Mouse (Mus musculus): Measurements from ENCODE around the gene Tmem120b. TPM values are rescaled to one million over a fixed set of nuclear protein-coding genes. Genes with fewer than 3 reads are reported as not detected.
"Not testable (repeated sequence)": the region's sequence is repeated elsewhere in the genome, so short reads cannot be mapped to it uniquely, and the experiment has no call there.

The Tmem120b gene
- polyA plus RNA-seq, 1 experiment from 2014 or later, result 25.8 TPM

- H3K36me3 ChIP-seq (replicated peaks), result no peaks in the 10 kb centered on the region
- H3K4me2 ChIP-seq, result no peak overlapping the region
- no peaks in the 10 kb centered on the region for H3K9me3 ChIP-seq (replicated peaks)
- H3K27ac ChIP-seq (replicated peaks), result no peak overlapping the region
- peaks cover 7% of the 10 kb centered on the region; the same call in 1 of the 2 replicates for H3K4me1 ChIP-seq (replicated peaks)
- no peak for ATAC-seq (ENCODE audit: insufficient read depth)
- no peak overlapping the region for H3K9ac ChIP-seq
- 0 out of 2 replicates have a peak, but pooled peaks cover under 1% of the 10 kb centered on the region for H3K27me3 ChIP-seq
- WGBS (ENCODE audit: insufficient replicate concordance), result 76% methylated on average over 5 of the region's 5 CpGs
- H3K4me3 ChIP-seq (replicated peaks), result no peak overlapping the region
Measured at GRCm38 (mm10) chr5:123051736-123052135, 16.5 kb upstream of the Tmem120b start.

GRCm38 (mm10) chr5:123057366-123058250, 10.6 kb upstream of the Tmem120b start:
- ATAC-seq (ENCODE audit: insufficient read depth), result peak; percentile 96
- 7% methylated on average over 48 of the region's 48 CpGs for WGBS (ENCODE audit: insufficient replicate concordance)
- peak overlapping the region; percentile 83 for H3K27ac ChIP-seq (replicated peaks)
- no peaks in the 10 kb centered on the region for H3K9me3 ChIP-seq (replicated peaks)
- H3K4me1 ChIP-seq (replicated peaks), result peaks cover 35% of the 10 kb centered on the region
- no peaks in the 10 kb centered on the region for H3K27me3 ChIP-seq
- H3K4me2 ChIP-seq, result peak overlapping the region; percentile 75
- H3K9ac ChIP-seq, result peak overlapping the region; percentile 59
- peak overlapping the region; percentile 66 for H3K4me3 ChIP-seq (replicated peaks)
- H3K36me3 ChIP-seq (replicated peaks), result no peaks in the 10 kb centered on the region

GRCm38 (mm10) chr5:123058251-123059102, 9.7 kb upstream of the Tmem120b start:
- Histone ChIP-seq H3K9me3 (replicated peaks) (no peaks in the 10 kb centered on the region), H3K4me2 (peak overlapping the region; percentile 75), H3K4me3 (replicated peaks) (peak overlapping the region; percentile 66), H3K36me3 (replicated peaks) (no peaks in the 10 kb centered on the region), H3K27ac (replicated peaks) (peak overlapping the region; percentile 83), H3K9ac (peak overlapping the region; percentile 59), H3K4me1 (replicated peaks) (peaks cover 35% of the 10 kb centered on the region), H3K27me3 (no peaks in the 10 kb centered on the region)
- WGBS (ENCODE audit: insufficient replicate concordance), result 17% methylated on average over 16 of the region's 16 CpGs
- ATAC-seq (ENCODE audit: insufficient read depth), result no peak; the same call in 1 of the 2 replicates

- no peaks in the 10 kb centered on the region for H3K36me3 ChIP-seq (replicated peaks)
- WGBS (ENCODE audit: insufficient replicate concordance), result 36% methylated on average over 14 of the region's 14 CpGs
- no peak overlapping the region for H3K9ac ChIP-seq
- peaks cover 39% of the 10 kb centered on the region for H3K4me1 ChIP-seq (replicated peaks)
- H3K27ac ChIP-seq (replicated peaks), result 0 out of 2 replicates have a peak overlapping the region, but pooled peaks have one; percentile 83
- H3K27me3 ChIP-seq, result no peaks in the 10 kb centered on the region
- ATAC-seq (ENCODE audit: insufficient read depth), result no peak
- no peak overlapping the region for H3K4me3 ChIP-seq (replicated peaks)
- H3K9me3 ChIP-seq (replicated peaks), result no peaks in the 10 kb centered on the region
- H3K4me2 ChIP-seq, result 0 out of 2 replicates have a peak overlapping the region, but pooled peaks have one; percentile 25
Measured at GRCm38 (mm10) chr5:123059757-123060520, 8.3 kb upstream of the Tmem120b start.

GRCm38 (mm10) chr5:123060706-123061401, 7.4 kb upstream of the Tmem120b start:
- 70% methylated on average over 9 of the region's 9 CpGs for WGBS (ENCODE audit: insufficient replicate concordance)
- no peak for ATAC-seq (ENCODE audit: insufficient read depth)
- Histone ChIP-seq H3K9ac (no peak overlapping the region), H3K27ac (replicated peaks) (0 out of 2 replicates have a peak overlapping the region, but pooled peaks have one; percentile 24), H3K4me1 (replicated peaks) (peaks cover 39% of the 10 kb centered on the region), H3K4me3 (replicated peaks) (no peak overlapping the region), H3K4me2 (no peak overlapping the region), H3K27me3 (no peaks in the 10 kb centered on the region), H3K9me3 (replicated peaks) (no peaks in the 10 kb centered on the region), H3K36me3 (replicated peaks) (no peaks in the 10 kb centered on the region)

GRCm38 (mm10) chr5:123061402-123061749, 6.8 kb upstream of the Tmem120b start:
- not testable (repeated sequence) for H3K27me3 ChIP-seq; H3K9ac ChIP-seq; H3K4me2 ChIP-seq; H3K4me3 ChIP-seq (replicated peaks); H3K9me3 ChIP-seq (replicated peaks); H3K36me3 ChIP-seq (replicated peaks); ATAC-seq (ENCODE audit: insufficient read depth); H3K27ac ChIP-seq (replicated peaks)
- peaks cover 39% of the 10 kb centered on the region for H3K4me1 ChIP-seq (replicated peaks)
- WGBS (ENCODE audit: insufficient replicate concordance), result 56% methylated on average over 6 of the region's 6 CpGs

- no peaks in the 10 kb centered on the region for H3K9me3 ChIP-seq (replicated peaks)
- 74% methylated on average over 3 of the region's 3 CpGs for WGBS (ENCODE audit: insufficient replicate concordance)
- H3K4me1 ChIP-seq (replicated peaks), result peaks cover 42% of the 10 kb centered on the region
- H3K4me3 ChIP-seq (replicated peaks), result no peak overlapping the region
- ATAC-seq (ENCODE audit: insufficient read depth), result no peak
- no peaks in the 10 kb centered on the region for H3K36me3 ChIP-seq (replicated peaks)
- H3K9ac ChIP-seq, result no peak overlapping the region
- H3K4me2 ChIP-seq, result no peak overlapping the region
- no peak overlapping the region for H3K27ac ChIP-seq (replicated peaks)
- no peaks in the 10 kb centered on the region for H3K27me3 ChIP-seq
Measured at GRCm38 (mm10) chr5:123063141-123063540, 5.1 kb upstream of the Tmem120b start.

- no peaks in the 10 kb centered on the region for H3K36me3 ChIP-seq (replicated peaks)
- peaks cover 35% of the 10 kb centered on the region for H3K4me1 ChIP-seq (replicated peaks)
- no peak overlapping the region for H3K4me3 ChIP-seq (replicated peaks)
- no peaks in the 10 kb centered on the region for H3K9me3 ChIP-seq (replicated peaks)
- no peak for ATAC-seq (ENCODE audit: insufficient read depth)
- H3K27me3 ChIP-seq, result no peaks in the 10 kb centered on the region
- H3K27ac ChIP-seq (replicated peaks), result no peak overlapping the region
- 25% methylated on average over 6 of the region's 6 CpGs for WGBS (ENCODE audit: insufficient replicate concordance)
- no peak overlapping the region for H3K4me2 ChIP-seq
- H3K9ac ChIP-seq, result no peak overlapping the region
Measured at GRCm38 (mm10) chr5:123064207-123064606, 4.0 kb upstream of the Tmem120b start.

- no peak overlapping the region for H3K4me3 ChIP-seq (replicated peaks)
- peak; percentile 80 for ATAC-seq (ENCODE audit: insufficient read depth)
- H3K4me1 ChIP-seq (replicated peaks), result peaks cover 17% of the 10 kb centered on the region
- 0 out of 2 replicates have a peak overlapping the region, but pooled peaks have one; percentile 12 for H3K27ac ChIP-seq (replicated peaks)
- H3K9me3 ChIP-seq (replicated peaks), result no peaks in the 10 kb centered on the region
- H3K4me2 ChIP-seq, result no peak overlapping the region
- H3K9ac ChIP-seq, result no peak overlapping the region
- no peaks in the 10 kb centered on the region for H3K36me3 ChIP-seq (replicated peaks)
- 12% methylated on average over 6 of the region's 6 CpGs for WGBS (ENCODE audit: insufficient replicate concordance)
- H3K27me3 ChIP-seq, result no peaks in the 10 kb centered on the region
Measured at GRCm38 (mm10) chr5:123067395-123067995, 720 bp upstream of the Tmem120b start.

- 87% methylated on average over 2 of the region's 2 CpGs for WGBS (ENCODE audit: insufficient replicate concordance)
- H3K4me2 ChIP-seq, result no peak overlapping the region
- H3K36me3 ChIP-seq (replicated peaks), result no peaks in the 10 kb centered on the region
- H3K9me3 ChIP-seq (replicated peaks), result no peaks in the 10 kb centered on the region
- H3K9ac ChIP-seq, result no peak overlapping the region
- no peak overlapping the region for H3K4me3 ChIP-seq (replicated peaks)
- peaks cover 17% of the 10 kb centered on the region for H3K4me1 ChIP-seq (replicated peaks)
- H3K27ac ChIP-seq (replicated peaks), result no peak overlapping the region
- no peak for ATAC-seq (ENCODE audit: insufficient read depth)
- no peaks in the 10 kb centered on the region for H3K27me3 ChIP-seq
Measured at GRCm38 (mm10) chr5:123068714-123069113, 499 bp downstream of the Tmem120b start.
